Mouse (Mus musculus) small intestine, adult 2 months (tissue): ENCODE results near the gene Fggy. TPM values are rescaled to one million over a fixed set of nuclear protein-coding genes. Genes with fewer than 3 reads are reported as not detected.

Experiments
- H3K27ac ChIP-seq: fragments of 200-500 bp; 2 replicates; pipeline ENCODE4 v1.5.1; 2012; ENCODE audit warnings: low read depth, low read length, control low read depth, inconsistent platforms; ENCODE audit not compliant: insufficient read depth
- H3K27me3 ChIP-seq: fragments of 200-500 bp; 2 replicates; pipeline ENCODE4 v1.6.1; 2012; ENCODE audit warnings: mild to moderate bottlenecking, moderate library complexity, low read length, inconsistent platforms; ENCODE audit not compliant: control insufficient read depth, insufficient read depth
- H3K36me3 ChIP-seq: fragments of 200-500 bp; 2 replicates; pipeline ENCODE4 v1.6.1; 2012; ENCODE audit warnings: mild to moderate bottlenecking, low read length, control low read depth, inconsistent platforms; ENCODE audit not compliant: control insufficient read depth, insufficient read depth
- H3K4me1 ChIP-seq: fragments of 200-500 bp; 2 replicates; pipeline ENCODE4 v1.6.1; 2012; ENCODE audit warnings: low read length, inconsistent platforms, mixed read lengths; ENCODE audit not compliant: control insufficient read depth, insufficient read depth, insufficient read length
- H3K4me3 ChIP-seq: fragments of 200-500 bp; 2 replicates; pipeline ENCODE4 v1.5.1; 2012; ENCODE audit warnings: low read depth, mild to moderate bottlenecking, control low read depth, inconsistent platforms, low read length, moderate library complexity
- CTCF ChIP-seq: fragments of 200-500 bp; IDR thresholded peaks from 2 replicates; pipeline ENCODE4 v1.5.1; 2012; ENCODE audit warnings: low read depth, mild to moderate bottlenecking, control low read depth, inconsistent platforms, low read length, moderate library complexity, mixed read lengths; ENCODE audit not compliant: insufficient replicate concordance, insufficient read length; ENCODE audit errors: extremely low read depth
- POLR2A ChIP-seq: fragments of 200-500 bp; IDR thresholded peaks from 2 replicates; pipeline ENCODE4 v1.6.1; 2012; ENCODE audit warnings: low read depth, mild to moderate bottlenecking, control low read depth, inconsistent platforms, low read length, moderate library complexity
- WGBS: fragments of 180-500 bp; shearing (Covaris S2); methylation state at CpG from one replicate; pipeline ENCODE4 v1.1.7; 2018; 5-methylcytosine and 5-hydroxymethylcytosine counted together
- polyA plus RNA-seq: library from polyadenylated mRNA; depleted of rRNA; stranded (reverse); fragments of >200 nt; gene quantifications from 2 replicates; pipeline ENCODE4 v1.2.3, GENCODE M21; 2012

Fggy gene
- polyA plus RNA-seq, 1 experiment, result 0.52 TPM

GRCm38 (mm10) chr4:95541382-95542038 is 15.8 kb upstream of the Fggy start:
- Histone ChIP-seq H3K4me3 (no peak overlapping the region), H3K36me3 (no peaks in the 10 kb centered on the region), H3K27me3 (no peaks in the 10 kb centered on the region), H3K4me1 (peaks cover 2% of the 10 kb centered on the region; the same call in 1 of the 2 replicates), H3K27ac (peak overlapping the region; percentile 78)
- WGBS, result 46% methylated on average over 3 of the region's 3 CpGs
- TF ChIP-seq POLR2A, result no peak
- no peak for TF ChIP-seq CTCF

- 38% methylated on average over 4 of the region's 4 CpGs for WGBS
- TF ChIP-seq CTCF, result no peak
- TF ChIP-seq POLR2A, result no peak
- peak overlapping the region; percentile 78 for H3K27ac ChIP-seq
- H3K27me3 ChIP-seq, result no peaks in the 10 kb centered on the region
- no peaks in the 10 kb centered on the region for H3K36me3 ChIP-seq
- no peak overlapping the region for H3K4me3 ChIP-seq
- peaks cover 2% of the 10 kb centered on the region; the same call in 1 of the 2 replicates for H3K4me1 ChIP-seq
Observed at GRCm38 (mm10) chr4:95542039-95542790, 15.1 kb upstream of the Fggy start.

GRCm38 (mm10) chr4:95543529-95543928 is 13.8 kb upstream of the Fggy start:
- H3K4me1 ChIP-seq, result peaks cover 2% of the 10 kb centered on the region; the same call in 1 of the 2 replicates
- 91% methylated on average over 4 of the region's 4 CpGs for WGBS
- H3K27ac ChIP-seq, result no peak overlapping the region
- H3K4me3 ChIP-seq, result no peak overlapping the region
- no peaks in the 10 kb centered on the region for H3K36me3 ChIP-seq
- no peak for TF ChIP-seq POLR2A
- TF ChIP-seq CTCF, result no peak
- no peaks in the 10 kb centered on the region for H3K27me3 ChIP-seq

GRCm38 (mm10) chr4:95556663-95557332 is 509 bp upstream of the Fggy start:
- Histone ChIP-seq H3K36me3 (no peaks in the 10 kb centered on the region), H3K27me3 (no peaks in the 10 kb centered on the region), H3K27ac (0 out of 2 replicates have a peak overlapping the region, but pooled peaks have one; percentile 28), H3K4me3 (peak overlapping the region; percentile 45), H3K4me1 (no peaks in the 10 kb centered on the region)
- WGBS, result 14% methylated on average over 16 of the region's 16 CpGs
- TF ChIP-seq CTCF, result no peak
- TF ChIP-seq POLR2A, result no peak

- no peak overlapping the region for H3K4me3 ChIP-seq
- no peaks in the 10 kb centered on the region for H3K27me3 ChIP-seq
- no peak for TF ChIP-seq CTCF
- no peak for TF ChIP-seq POLR2A
- H3K27ac ChIP-seq, result peak overlapping the region; percentile 8; the same call in 1 of the 2 replicates
- WGBS, result 55% methylated on average over 4 of the region's 4 CpGs
- no peaks in the 10 kb centered on the region for H3K4me1 ChIP-seq
- H3K36me3 ChIP-seq, result no peaks in the 10 kb centered on the region
Observed at GRCm38 (mm10) chr4:95558271-95558888, 1.1 kb downstream of the Fggy start.

- Histone ChIP-seq H3K27me3 (no peaks in the 10 kb centered on the region), H3K27ac (no peak overlapping the region), H3K4me1 (no peaks in the 10 kb centered on the region), H3K4me3 (no peak overlapping the region), H3K36me3 (no peaks in the 10 kb centered on the region)
- TF ChIP-seq CTCF (no peak), POLR2A (no peak)
- 80% methylated on average over 3 of the region's 3 CpGs for WGBS
Observed at GRCm38 (mm10) chr4:95571621-95572020, 14.3 kb downstream of the Fggy start.
